Mouse (Mus musculus): ENCODE measurements at regions not wholly inside any gene's neighbourhood (a gene's known extent, or its start where the extent isn't known, plus 50 kb on each side); places are given as distances from the start of the nearest gene placed in this dataset.
A peak's percentile ranks its signal among the peaks of the same experiment; 100 is the strongest.

GRCm38 (mm10) chr1:55890511-55891151 is 484.9 kb downstream of the Plcl1 start:
- Histone ChIP-seq H3K27me3 (ENCODE audit: control insufficient read depth, insufficient read depth, low read length) (no peaks in the 10 kb centered on the region), H3K27ac (ENCODE audit: insufficient read depth, low read length) (no peak overlapping the region), H3K4me3 (replicated peaks; ENCODE audit: insufficient read depth, low read depth, low read length) (no peak overlapping the region), H3K4me1 (ENCODE audit: control insufficient read depth, insufficient read depth, low read length) (no peaks in the 10 kb centered on the region)
- DNase-seq, result peak in 1 of 2 experiments; percentile 5
- TF ChIP-seq POLR2A (IDR thresholded peaks at IDR 0.05; ENCODE audit: borderline replicate concordance, insufficient read depth, low read length) (no peak), CTCF (IDR thresholded peaks at IDR 0.05; ENCODE audit: borderline replicate concordance, insufficient read depth, low read depth, low read length) (no peak)
- 61% methylated on average over 15 of the region's 15 CpGs for WGBS

- TF ChIP-seq CTCF (IDR thresholded peaks at IDR 0.05; ENCODE audit: borderline replicate concordance, insufficient read depth, low read depth, low read length) (no peak), POLR2A (IDR thresholded peaks at IDR 0.05; ENCODE audit: borderline replicate concordance, insufficient read depth, low read length) (no peak)
- DNase-seq, result no peak
- Histone ChIP-seq H3K4me1 (ENCODE audit: control insufficient read depth, insufficient read depth, low read length) (no peaks in the 10 kb centered on the region), H3K27me3 (ENCODE audit: control insufficient read depth, insufficient read depth, low read length) (no peaks in the 10 kb centered on the region), H3K4me3 (replicated peaks; ENCODE audit: insufficient read depth, low read depth, low read length) (no peak overlapping the region), H3K27ac (ENCODE audit: insufficient read depth, low read length) (no peak overlapping the region)
- 86% methylated on average over 10 of the region's 10 CpGs for WGBS
Observed at GRCm38 (mm10) chr1:55891894-55892293, 486.2 kb downstream of the Plcl1 start.

GRCm38 (mm10) chr1:55897572-55897971 is 491.9 kb downstream of the Plcl1 start:
- DNase-seq, result no peak
- Histone ChIP-seq H3K27me3 (ENCODE audit: control insufficient read depth, insufficient read depth, low read length) (no peaks in the 10 kb centered on the region), H3K27ac (ENCODE audit: insufficient read depth, low read length) (no peak overlapping the region), H3K4me3 (replicated peaks; ENCODE audit: insufficient read depth, low read depth, low read length) (no peak overlapping the region), H3K4me1 (ENCODE audit: control insufficient read depth, insufficient read depth, low read length) (no peaks in the 10 kb centered on the region)
- 32% methylated on average over 2 of the region's 2 CpGs for WGBS
- TF ChIP-seq POLR2A (IDR thresholded peaks at IDR 0.05; ENCODE audit: borderline replicate concordance, insufficient read depth, low read length), result no peak
- TF ChIP-seq CTCF (IDR thresholded peaks at IDR 0.05; ENCODE audit: borderline replicate concordance, insufficient read depth, low read depth, low read length), result no peak

- no peak for TF ChIP-seq CTCF (IDR thresholded peaks at IDR 0.05; ENCODE audit: borderline replicate concordance, insufficient read depth, low read depth, low read length)
- no peak for TF ChIP-seq POLR2A (IDR thresholded peaks at IDR 0.05; ENCODE audit: borderline replicate concordance, insufficient read depth, low read length)
- Histone ChIP-seq H3K27ac (ENCODE audit: insufficient read depth, low read length) (no peak overlapping the region), H3K4me1 (ENCODE audit: control insufficient read depth, insufficient read depth, low read length) (no peaks in the 10 kb centered on the region), H3K4me3 (replicated peaks; ENCODE audit: insufficient read depth, low read depth, low read length) (no peak overlapping the region), H3K27me3 (ENCODE audit: control insufficient read depth, insufficient read depth, low read length) (no peaks in the 10 kb centered on the region)
- DNase-seq, result no peak
- WGBS, result 23% methylated on average over 3 of the region's 3 CpGs
Observed at GRCm38 (mm10) chr1:55898031-55898430, 492.3 kb downstream of the Plcl1 start.

- Histone ChIP-seq H3K4me1 (ENCODE audit: control insufficient read depth, insufficient read depth, low read length) (no peaks in the 10 kb centered on the region), H3K27me3 (ENCODE audit: control insufficient read depth, insufficient read depth, low read length) (no peaks in the 10 kb centered on the region), H3K4me3 (replicated peaks; ENCODE audit: insufficient read depth, low read depth, low read length) (no peak overlapping the region), H3K27ac (ENCODE audit: insufficient read depth, low read length) (no peak overlapping the region)
- 76% methylated on average over 3 of the region's 3 CpGs for WGBS
- no peak for DNase-seq
- no peak for TF ChIP-seq POLR2A (IDR thresholded peaks at IDR 0.05; ENCODE audit: borderline replicate concordance, insufficient read depth, low read length)
- no peak for TF ChIP-seq CTCF (IDR thresholded peaks at IDR 0.05; ENCODE audit: borderline replicate concordance, insufficient read depth, low read depth, low read length)
Observed at GRCm38 (mm10) chr1:55900033-55900432, 494.3 kb downstream of the Plcl1 start.

- Histone ChIP-seq H3K4me3 (replicated peaks; ENCODE audit: insufficient read depth, low read depth, low read length) (no peak overlapping the region), H3K4me1 (ENCODE audit: control insufficient read depth, insufficient read depth, low read length) (no peaks in the 10 kb centered on the region), H3K27me3 (ENCODE audit: control insufficient read depth, insufficient read depth, low read length) (no peaks in the 10 kb centered on the region), H3K27ac (ENCODE audit: insufficient read depth, low read length) (no peak overlapping the region)
- no peak for DNase-seq
- no peak for TF ChIP-seq POLR2A (IDR thresholded peaks at IDR 0.05; ENCODE audit: borderline replicate concordance, insufficient read depth, low read length)
- no peak for TF ChIP-seq CTCF (IDR thresholded peaks at IDR 0.05; ENCODE audit: borderline replicate concordance, insufficient read depth, low read depth, low read length)
- 77% methylated on average over 3 of the region's 3 CpGs for WGBS
Observed at GRCm38 (mm10) chr1:55903177-55903576, 497.5 kb downstream of the Plcl1 start.

GRCm38 (mm10) chr1:55904571-55904970 is 498.9 kb downstream of the Plcl1 start:
- H3K4me1 ChIP-seq (ENCODE audit: control insufficient read depth, insufficient read depth, low read length), result no peaks in the 10 kb centered on the region
- no peaks in the 10 kb centered on the region for H3K27me3 ChIP-seq (ENCODE audit: control insufficient read depth, insufficient read depth, low read length)
- TF ChIP-seq CTCF (IDR thresholded peaks at IDR 0.05; ENCODE audit: borderline replicate concordance, insufficient read depth, low read depth, low read length) (no peak), POLR2A (IDR thresholded peaks at IDR 0.05; ENCODE audit: borderline replicate concordance, insufficient read depth, low read length) (no peak)
- no peak for DNase-seq
- no peak overlapping the region for H3K4me3 ChIP-seq (replicated peaks; ENCODE audit: insufficient read depth, low read depth, low read length)
- WGBS, result 65% methylated on average over 2 of the region's 2 CpGs
- H3K27ac ChIP-seq (ENCODE audit: insufficient read depth, low read length), result no peak overlapping the region

- Histone ChIP-seq H3K4me3 (replicated peaks; ENCODE audit: insufficient read depth, low read depth, low read length) (no peak overlapping the region), H3K4me1 (ENCODE audit: control insufficient read depth, insufficient read depth, low read length) (no peaks in the 10 kb centered on the region), H3K27ac (ENCODE audit: insufficient read depth, low read length) (no peak overlapping the region), H3K27me3 (ENCODE audit: control insufficient read depth, insufficient read depth, low read length) (no peaks in the 10 kb centered on the region)
- no peak for TF ChIP-seq POLR2A (IDR thresholded peaks at IDR 0.05; ENCODE audit: borderline replicate concordance, insufficient read depth, low read length)
- no peak for DNase-seq
- 98% methylated on average over 4 of the region's 4 CpGs for WGBS
Observed at GRCm38 (mm10) chr1:55905232-55905631, 499.5 kb downstream of the Plcl1 start.
